Mouse (Mus musculus): ENCODE results near the gene Prickle4.

DNA sequence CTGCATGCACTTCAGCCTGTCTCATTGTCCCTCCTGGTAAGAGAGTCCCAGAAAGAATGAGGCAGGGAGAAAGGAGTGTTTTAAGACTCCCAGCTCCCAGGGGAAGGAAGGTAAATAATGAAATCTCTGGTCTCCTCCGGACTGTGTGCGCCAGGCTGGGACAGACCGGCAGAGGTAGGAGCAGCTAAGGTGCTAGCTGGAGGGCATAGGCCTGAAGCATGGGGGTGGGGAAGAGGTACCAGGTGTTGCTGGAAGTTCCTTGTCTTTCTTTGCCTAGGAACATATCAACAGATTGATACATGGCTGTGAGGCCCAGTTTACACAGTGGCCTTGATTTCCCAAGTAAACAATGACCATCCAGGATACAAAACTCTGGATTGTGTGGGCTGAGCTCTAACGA is 14.4 kb upstream of the Prickle4 start:
- TF ChIP-seq CTCF (IDR thresholded peaks at IDR 0.05; ENCODE audit: extremely low read depth, insufficient read length, insufficient replicate concordance, low read depth, low read length) (no peak), POLR2A (IDR thresholded peaks at IDR 0.05; ENCODE audit: low read depth, low read length) (no peak)
